Mouse (Mus musculus) cortical plate, adult 2 months (tissue): Measurements from ENCODE around the gene Fyttd1.

ENCODE experiments used
- CTCF ChIP-seq: fragments of 200-500 bp; IDR thresholded peaks from 2 replicates; pipeline ENCODE4 v1.5.1; 2011; ENCODE audit warnings: mild to moderate bottlenecking, control low read depth, low read length; ENCODE audit not compliant: insufficient read depth; ENCODE audit errors: extremely low read depth
- POLR2A ChIP-seq: fragments of 200-500 bp; IDR thresholded peaks from 2 replicates; pipeline ENCODE4 v1.6.1; 2011; ENCODE audit warnings: mild to moderate bottlenecking, low read length, control low read depth; ENCODE audit not compliant: insufficient read depth; ENCODE audit errors: extremely low read depth

- TF ChIP-seq POLR2A (no peak), CTCF (no peak)
Measured at GRCm38 (mm10) chr16:32875847-32876246, 1.5 kb upstream of the Fyttd1 start.
